Mouse (Mus musculus) lung, adult 2 months (tissue): Measurements from ENCODE around the gene Bmp2.

Source experiments
- CTCF ChIP-seq: fragments of 200-500 bp; IDR thresholded peaks from 2 replicates; pipeline ENCODE4 v1.5.1; 2011; ENCODE audit warnings: mild to moderate bottlenecking, low read length, control low read depth; ENCODE audit not compliant: insufficient read depth
- POLR2A ChIP-seq: fragments of 200-500 bp; IDR thresholded peaks from 2 replicates; pipeline ENCODE4 v1.6.1; 2011; ENCODE audit warnings: low read depth, mild to moderate bottlenecking, control low read depth, low read length, borderline replicate concordance; ENCODE audit errors: extremely low read depth

GRCm38 (mm10) chr2:133564248-133564886 lies 12.4 kb downstream of the Bmp2 start:
- TF ChIP-seq POLR2A, result no peak
- no peak for TF ChIP-seq CTCF
